ENCODE assay signal across 23 mouse cellular contexts in genomic region chr13:92132599-92132998, GRCm38 (mm10). TPM values are rescaled to one million over a fixed set of nuclear protein-coding genes. Genes with fewer than 3 reads are reported as not detected.
"Had no signal": no experiment of that assay in that cellular context is flagged by ENCODE, and none has a peak within 500 bp of the region (broad histone marks: within the 10 kb centered on the region; RNA-seq: fewer than 3 reads in every experiment).

No protein-coding gene starts in this region.

- H3K9me3 ChIP-seq: heart, embryonic 10.5 days; heart, embryonic 12.5 days; hindbrain, embryonic 10.5 days; hindbrain, embryonic 12.5 days; intestine, embryonic 15.5 days; kidney, embryonic 15.5 days; limb, embryonic 13.5 days; limb, embryonic 15.5 days; liver, embryonic 12.5 days had no signal

- ATAC-seq: inflammation-experienced regulatory T-cells, adult 6 months; intestine, postnatal 0 days; liver, embryonic 12.5 days had no signal

- H3K9ac ChIP-seq: limb, embryonic 15.5 days; liver, embryonic 12.5 days; liver, embryonic 14.5 days had no signal

- H3K36me3 ChIP-seq: heart, embryonic 10.5 days; heart, embryonic 12.5 days; hindbrain, embryonic 10.5 days; hindbrain, embryonic 12.5 days; intestine, embryonic 15.5 days; kidney, embryonic 15.5 days; limb, embryonic 13.5 days; limb, embryonic 15.5 days; liver, embryonic 12.5 days had no signal

- H3K4me1 ChIP-seq: liver, embryonic 12.5 days had no signal

- DNase-seq: gastrocnemius, postnatal 14 days; heart, adult 18-20 months; heart, postnatal 10 days; heart, postnatal 4 days; kidney, adult 18-20 months; kidney, adult 9 months; kidney, postnatal 14 days; kidney, postnatal 36 days; left cerebral cortex, postnatal 4 days had no signal

- H3K27ac ChIP-seq: hindbrain, embryonic 10.5 days; hindbrain, embryonic 12.5 days; hindbrain, embryonic 14.5 days; intestine, embryonic 15.5 days; kidney, embryonic 15.5 days; kidney, postnatal 0 days; limb, embryonic 13.5 days; limb, embryonic 15.5 days; liver, embryonic 12.5 days; liver, embryonic 14.5 days had no signal

RNA-seq across cellular contexts. Expression of gene Rasgrf2, which starts 1.1 kb away (rescaled TPM):
- polyA plus RNA-seq: hindbrain, embryonic 10.5 days had no signal
